Mouse (Mus musculus) lung, embryonic 14.5 days (tissue): ENCODE measurements at regions not wholly inside any gene's neighbourhood (a gene's known extent, or its start where the extent isn't known, plus 50 kb on each side); places are given as distances from the start of the nearest gene placed in this dataset.
A peak's percentile ranks its signal among the peaks of the same experiment; 100 is the strongest.

Source experiments
- ATAC-seq: fragments of 200-750 bp; cut with Nextera tagmentation; 2 replicates; pipeline ENCODE4 v1.8.0; 2017; ENCODE audit warnings: mild to moderate bottlenecking, moderate TSS enrichment, moderate library complexity; ENCODE audit not compliant: insufficient read depth
- DNase-seq: peaks from one replicate; pipeline ENCODE4 v3.0.0-alpha.2; 2015
- H3K27ac ChIP-seq: fragments of 300-500 bp; sonication (generic); 2 replicates; pipeline ENCODE4 v1.5.1; 2014; ENCODE audit warnings: low read depth, mild to moderate bottlenecking, moderate library complexity
- H3K27me3 ChIP-seq: fragments of 300-500 bp; sonication (generic); 2 replicates; pipeline ENCODE4 v1.6.1; 2014; ENCODE audit warnings: low read length, control low read depth; ENCODE audit not compliant: insufficient read depth
- H3K36me3 ChIP-seq: fragments of 300-500 bp; sonication (generic); 2 replicates; pipeline ENCODE4 v1.6.1; 2014; ENCODE audit warnings: control low read depth; ENCODE audit not compliant: insufficient read depth
- H3K4me1 ChIP-seq: fragments of 300-500 bp; sonication (generic); 2 replicates; pipeline ENCODE4 v1.6.1; 2014; ENCODE audit warnings: antibody characterized with exemption, control low read depth; ENCODE audit not compliant: insufficient read depth
- H3K4me2 ChIP-seq: fragments of 300-500 bp; sonication (generic); 2 replicates; pipeline ENCODE4 v1.6.1; 2014; ENCODE audit warnings: mild to moderate bottlenecking
- H3K4me3 ChIP-seq: fragments of 300-500 bp; sonication (generic); 2 replicates; pipeline ENCODE4 v1.5.1; 2014; ENCODE audit warnings: low read depth, low read length
- H3K9ac ChIP-seq: fragments of 300-500 bp; sonication (generic); 2 replicates; pipeline ENCODE4 v1.6.1; 2014
- H3K9me3 ChIP-seq: fragments of 300-500 bp; sonication (generic); 2 replicates; pipeline ENCODE4 v1.6.1; 2016; ENCODE audit warnings: low read depth, low read length, control low read depth
- CTCF ChIP-seq: IDR thresholded peaks from 2 replicates; pipeline ENCODE4 v1.5.1; 2016; ENCODE audit warnings: antibody characterized with exemption, low read depth
- WGBS: fragments of 180-500 bp; shearing (Covaris S2); extraction: QIAGEN DNeasy Blood & Tissue Kit; methylation state at CpG from one replicate; pipeline ENCODE4 v1.1.7; 2014; 5-methylcytosine and 5-hydroxymethylcytosine counted together

DNA sequence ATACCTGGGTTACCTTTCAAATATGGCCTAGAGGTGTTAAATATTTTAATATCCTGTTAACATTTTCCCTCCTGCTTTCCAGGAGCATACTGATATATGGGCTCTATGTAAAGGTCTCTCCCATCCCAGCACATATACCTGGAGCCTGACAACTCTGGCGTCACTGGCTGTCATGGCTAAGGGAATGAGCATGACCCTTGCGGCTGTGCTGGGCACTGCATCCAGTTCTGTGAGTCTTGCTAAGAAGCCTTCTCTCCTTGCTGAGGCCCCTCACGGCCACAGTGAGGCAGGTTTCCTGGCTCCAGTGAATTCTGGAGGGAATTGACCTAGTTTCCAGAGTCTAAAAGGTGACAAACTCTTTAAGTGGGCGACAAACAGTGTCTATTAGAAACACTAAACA is 107.3 kb upstream of the 1700012A03Rik start:
- Histone ChIP-seq H3K4me3 (no peak overlapping the region), H3K4me2 (no peak overlapping the region), H3K27me3 (no peaks in the 10 kb centered on the region), H3K36me3 (no peaks in the 10 kb centered on the region), H3K9ac (no peak overlapping the region), H3K9me3 (no peaks in the 10 kb centered on the region), H3K4me1 (no peaks in the 10 kb centered on the region), H3K27ac (no peak overlapping the region)
- WGBS, result 49% methylated on average over 4 of the region's 4 CpGs
- ATAC-seq (no peak), DNase-seq (peak; percentile 13)
- peak; percentile 35 for TF ChIP-seq CTCF

- DNase-seq (peak; percentile 96), ATAC-seq (peak; percentile 79)
- H3K4me1 ChIP-seq, result no peaks in the 10 kb centered on the region
- WGBS, result 8% methylated on average over 20 of the region's 20 CpGs
- H3K9me3 ChIP-seq, result no peaks in the 10 kb centered on the region
- no peaks in the 10 kb centered on the region for H3K27me3 ChIP-seq
- peak; percentile 90 for TF ChIP-seq CTCF
- no peak overlapping the region for H3K9ac ChIP-seq
- no peaks in the 10 kb centered on the region for H3K36me3 ChIP-seq
- peak overlapping the region; percentile 75 for H3K4me2 ChIP-seq
- H3K4me3 ChIP-seq, result peak overlapping the region; percentile 31
- no peak overlapping the region for H3K27ac ChIP-seq
Measured at GRCm38 (mm10) chr6:31938216-31938814, 111.7 kb upstream of the 1700012A03Rik start.

DNA sequence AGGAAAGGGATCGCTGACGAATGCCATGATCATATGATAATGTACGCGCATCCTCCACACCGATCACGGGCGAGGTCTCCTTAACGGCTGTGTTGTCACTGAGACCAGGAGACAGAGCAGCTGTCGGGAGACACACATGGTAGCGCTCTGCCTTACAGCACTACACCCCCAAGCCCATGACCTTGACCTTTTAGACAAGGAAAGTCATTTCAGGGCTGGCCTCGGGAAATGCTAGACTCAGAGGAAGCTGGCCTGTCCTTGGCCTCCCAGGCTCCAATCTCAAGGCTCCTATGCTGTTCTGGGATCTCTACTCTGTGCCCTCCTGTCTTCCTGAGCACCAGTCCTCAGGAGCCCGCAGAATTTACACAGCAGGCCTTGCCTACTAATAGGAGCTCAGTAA is 112.9 kb upstream of the 1700012A03Rik start:
- H3K4me2 ChIP-seq, result no peak overlapping the region
- no peak overlapping the region for H3K9ac ChIP-seq
- no peaks in the 10 kb centered on the region for H3K27me3 ChIP-seq
- no peak overlapping the region for H3K4me3 ChIP-seq
- H3K9me3 ChIP-seq, result no peaks in the 10 kb centered on the region
- no peaks in the 10 kb centered on the region for H3K4me1 ChIP-seq
- no peak for ATAC-seq
- no peak for TF ChIP-seq CTCF
- no peak overlapping the region for H3K27ac ChIP-seq
- no peak for DNase-seq
- H3K36me3 ChIP-seq, result no peaks in the 10 kb centered on the region
- 78% methylated on average over 12 of the region's 12 CpGs for WGBS

- H3K4me3 ChIP-seq, result no peak overlapping the region
- H3K9me3 ChIP-seq, result no peaks in the 10 kb centered on the region
- no peaks in the 10 kb centered on the region for H3K36me3 ChIP-seq
- H3K4me1 ChIP-seq, result no peaks in the 10 kb centered on the region
- no peak overlapping the region for H3K4me2 ChIP-seq
- ATAC-seq (no peak), DNase-seq (no peak)
- TF ChIP-seq CTCF, result no peak
- H3K27ac ChIP-seq, result no peak overlapping the region
- WGBS, result 76% methylated on average over 10 of the region's 10 CpGs
- no peak overlapping the region for H3K9ac ChIP-seq
- H3K27me3 ChIP-seq, result no peaks in the 10 kb centered on the region
Measured at GRCm38 (mm10) chr6:31934826-31935225, 115.2 kb upstream of the 1700012A03Rik start.

GRCm38 (mm10) chr6:31933956-31934355 is 116.1 kb upstream of the 1700012A03Rik start:
- Histone ChIP-seq H3K9me3 (no peaks in the 10 kb centered on the region), H3K4me1 (no peaks in the 10 kb centered on the region), H3K4me2 (no peak overlapping the region), H3K4me3 (no peak overlapping the region), H3K27ac (no peak overlapping the region), H3K9ac (no peak overlapping the region), H3K27me3 (no peaks in the 10 kb centered on the region), H3K36me3 (no peaks in the 10 kb centered on the region)
- ATAC-seq (no peak), DNase-seq (no peak)
- no peak for TF ChIP-seq CTCF
- 71% methylated on average over 8 of the region's 8 CpGs for WGBS

- no peak for ATAC-seq
- WGBS, result 67% methylated on average over 5 of the region's 5 CpGs
- no peaks in the 10 kb centered on the region for H3K36me3 ChIP-seq
- H3K27me3 ChIP-seq, result no peaks in the 10 kb centered on the region
- no peak overlapping the region for H3K9ac ChIP-seq
- no peaks in the 10 kb centered on the region for H3K9me3 ChIP-seq
- H3K27ac ChIP-seq, result no peak overlapping the region
- no peak for TF ChIP-seq CTCF
- H3K4me3 ChIP-seq, result no peak overlapping the region
- no peaks in the 10 kb centered on the region for H3K4me1 ChIP-seq
- H3K4me2 ChIP-seq, result no peak overlapping the region
- no peak for DNase-seq
Measured at GRCm38 (mm10) chr6:31933364-31933763, 116.7 kb upstream of the 1700012A03Rik start.

DNA sequence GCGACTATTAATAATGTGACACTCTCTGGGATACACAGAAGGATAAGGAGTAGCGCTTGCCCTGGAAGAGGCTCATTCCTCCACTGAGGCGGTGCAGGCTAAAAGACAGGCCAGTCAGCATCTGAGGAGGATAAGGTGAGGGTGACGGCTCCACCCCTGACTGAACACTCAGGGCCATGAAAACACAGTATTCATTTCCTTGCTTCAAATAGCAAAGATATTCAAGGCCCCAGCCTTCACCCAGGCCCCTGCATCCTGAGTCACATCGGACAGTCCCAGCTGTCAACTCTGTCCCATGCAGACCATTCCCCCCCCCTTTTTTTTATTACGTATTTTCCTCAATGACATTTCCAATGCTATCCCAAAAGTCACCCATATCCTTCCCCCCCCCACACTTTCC is 118.9 kb upstream of the 1700012A03Rik start:
- WGBS, result 68% methylated on average over 6 of the region's 6 CpGs
- Histone ChIP-seq H3K36me3 (no peaks in the 10 kb centered on the region), H3K27ac (no peak overlapping the region), H3K27me3 (no peaks in the 10 kb centered on the region), H3K9ac (no peak overlapping the region), H3K4me1 (no peaks in the 10 kb centered on the region), H3K4me3 (no peak overlapping the region), H3K4me2 (no peak overlapping the region), H3K9me3 (no peaks in the 10 kb centered on the region)
- ATAC-seq (no peak), DNase-seq (no peak)
- TF ChIP-seq CTCF, result no peak

GRCm38 (mm10) chr6:31929165-31929564 is 120.9 kb upstream of the 1700012A03Rik start:
- no peaks in the 10 kb centered on the region for H3K9me3 ChIP-seq
- no peak overlapping the region for H3K27ac ChIP-seq
- WGBS, result 93% methylated on average over 2 of the region's 2 CpGs
- H3K4me3 ChIP-seq, result no peak overlapping the region
- H3K27me3 ChIP-seq, result no peaks in the 10 kb centered on the region
- TF ChIP-seq CTCF, result no peak
- H3K4me1 ChIP-seq, result no peaks in the 10 kb centered on the region
- H3K9ac ChIP-seq, result no peak overlapping the region
- H3K4me2 ChIP-seq, result no peak overlapping the region
- ATAC-seq, result no peak
- no peak for DNase-seq
- no peaks in the 10 kb centered on the region for H3K36me3 ChIP-seq
